Mouse (Mus musculus): ENCODE measurements around the gene Tmem238. TPM values are rescaled to one million over a fixed set of nuclear protein-coding genes. Genes with fewer than 3 reads are reported as not detected.
A peak's percentile ranks its signal among the peaks of the same experiment; 100 is the strongest.

Tmem238 gene
- polyA plus RNA-seq, 1 experiment from 2014 or later: 0.67 TPM

DNA sequence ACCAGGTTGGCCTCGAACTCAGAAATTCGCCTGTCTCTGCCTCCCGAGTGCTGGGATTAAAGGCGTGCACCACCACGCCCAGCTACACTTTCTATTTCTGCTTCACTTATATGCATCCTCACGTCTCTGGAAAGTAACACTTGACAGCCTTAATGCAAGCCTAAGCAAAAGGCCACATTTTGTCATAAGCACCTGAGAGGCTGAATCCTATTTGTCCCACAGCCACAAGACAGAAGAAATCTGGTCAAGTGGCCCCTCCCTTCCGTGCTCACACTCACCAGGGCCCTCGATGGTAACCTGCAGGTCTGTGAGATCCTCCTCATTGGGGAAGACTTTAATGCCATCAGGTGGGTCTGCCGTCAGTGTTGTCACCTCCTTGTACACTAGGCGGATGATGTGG is 21.7 kb upstream of the Tmem238 start:
- Histone ChIP-seq H3K27ac (peak overlapping the region; percentile 78), H3K36me3 (ENCODE audit: inconsistent target) (peaks cover 13% of the 10 kb centered on the region; the same call in 1 of the 2 replicates)
- WGBS (ENCODE audit: missing documents): 46% methylated on average over 8 of the region's 10 CpGs

DNA sequence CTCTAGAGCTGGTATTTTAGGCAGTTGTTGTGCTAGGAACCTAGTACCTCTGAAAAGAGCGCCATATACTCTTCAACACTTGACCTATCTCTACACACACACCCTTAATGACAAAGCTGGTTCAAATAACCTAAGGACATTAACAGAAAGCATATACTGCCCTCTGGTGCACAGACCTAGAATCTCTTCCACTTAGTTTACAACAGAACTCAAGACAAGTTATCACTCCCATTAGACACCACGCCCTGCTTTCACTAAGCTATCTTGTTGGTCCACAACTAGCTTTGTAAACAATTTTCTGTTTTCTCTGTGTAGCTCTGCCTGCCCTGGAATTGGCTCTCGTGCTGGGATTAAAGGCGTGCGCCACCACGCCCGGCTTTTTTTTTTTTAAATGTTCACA is 17.3 kb upstream of the Tmem238 start:
- H3K79me2 ChIP-seq (ENCODE audit: inconsistent target): peaks cover 35% of the 10 kb centered on the region
- H3K36me3 ChIP-seq (ENCODE audit: inconsistent target): peaks cover 13% of the 10 kb centered on the region; the same call in 1 of the 2 replicates
- H3K27ac ChIP-seq: no peak overlapping the region
- no peak overlapping the region for H3K4me3 ChIP-seq (ENCODE audit: inconsistent target)
- 91% methylated on average over 7 of the region's 7 CpGs for WGBS (ENCODE audit: missing documents)

More for the DNA sequence above, 21.7 kb upstream of the Tmem238 start:
- H3K4me3 ChIP-seq (ENCODE audit: inconsistent target): peak overlapping the region; percentile 98
- peaks cover 37% of the 10 kb centered on the region for H3K79me2 ChIP-seq (ENCODE audit: inconsistent target)

DNA sequence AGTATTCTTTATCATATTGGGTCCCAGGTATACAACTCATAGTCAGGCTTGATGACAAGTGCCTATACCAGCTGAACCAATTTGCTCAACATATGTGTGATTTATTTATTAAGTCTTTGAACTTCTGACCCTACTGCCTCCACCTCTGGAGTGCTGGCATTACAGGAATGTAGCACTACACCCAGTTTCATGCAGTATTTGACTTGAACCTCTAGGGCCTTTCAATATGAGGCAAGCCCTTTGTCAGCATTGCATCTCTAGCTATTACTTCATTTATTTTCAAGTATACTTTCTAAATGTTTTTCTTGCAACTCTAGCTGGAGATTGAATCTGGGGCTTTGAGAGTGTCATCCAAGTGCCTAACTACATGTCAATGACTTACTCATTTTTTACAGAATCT is 12.8 kb upstream of the Tmem238 start:
- H3K27ac ChIP-seq: no peak overlapping the region
- H3K4me3 ChIP-seq (ENCODE audit: inconsistent target): no peak overlapping the region
- H3K36me3 ChIP-seq (ENCODE audit: inconsistent target): peaks cover 8% of the 10 kb centered on the region
- no peaks in the 10 kb centered on the region for H3K79me2 ChIP-seq (ENCODE audit: inconsistent target)

DNA sequence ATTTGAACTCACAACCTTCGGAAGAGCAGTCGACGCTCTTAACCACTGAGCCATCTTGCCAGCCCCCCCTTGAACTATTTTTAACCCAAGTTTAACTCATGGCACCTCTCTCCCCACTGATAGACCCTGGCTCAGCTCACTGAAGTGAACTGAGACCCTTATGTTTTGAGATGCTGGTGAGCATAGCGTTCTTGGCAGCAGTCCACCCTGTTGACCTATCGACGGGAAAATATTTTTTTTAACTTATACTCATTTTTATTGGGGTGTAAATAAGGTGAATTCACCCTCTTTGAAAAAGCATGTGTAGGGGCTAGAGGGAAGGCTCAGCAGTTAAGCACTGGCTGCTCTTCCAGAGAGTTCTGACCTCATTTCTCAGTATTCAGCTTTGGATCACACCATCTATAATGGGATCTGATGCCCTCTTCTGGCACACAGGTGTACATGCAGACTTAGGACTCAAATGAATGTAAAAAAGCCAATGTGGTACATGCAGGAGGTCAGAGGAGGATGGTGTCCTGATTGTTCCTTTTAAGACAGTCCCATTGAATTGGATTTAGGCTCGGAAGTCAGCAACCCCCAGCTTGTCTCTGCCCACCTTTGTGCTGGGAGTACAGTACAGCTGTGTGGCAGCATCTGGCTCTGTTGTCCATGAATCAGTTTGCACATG is 6.4 kb upstream of the Tmem238 start:
- H3K36me3 ChIP-seq (ENCODE audit: inconsistent target): peaks cover 21% of the 10 kb centered on the region
- H3K79me2 ChIP-seq (ENCODE audit: inconsistent target): peaks cover 18% of the 10 kb centered on the region
- no peak overlapping the region for H3K4me3 ChIP-seq (ENCODE audit: inconsistent target)
- no peak overlapping the region for H3K27ac ChIP-seq
- WGBS (ENCODE audit: missing documents): 75% methylated on average over 7 of the region's 7 CpGs

DNA sequence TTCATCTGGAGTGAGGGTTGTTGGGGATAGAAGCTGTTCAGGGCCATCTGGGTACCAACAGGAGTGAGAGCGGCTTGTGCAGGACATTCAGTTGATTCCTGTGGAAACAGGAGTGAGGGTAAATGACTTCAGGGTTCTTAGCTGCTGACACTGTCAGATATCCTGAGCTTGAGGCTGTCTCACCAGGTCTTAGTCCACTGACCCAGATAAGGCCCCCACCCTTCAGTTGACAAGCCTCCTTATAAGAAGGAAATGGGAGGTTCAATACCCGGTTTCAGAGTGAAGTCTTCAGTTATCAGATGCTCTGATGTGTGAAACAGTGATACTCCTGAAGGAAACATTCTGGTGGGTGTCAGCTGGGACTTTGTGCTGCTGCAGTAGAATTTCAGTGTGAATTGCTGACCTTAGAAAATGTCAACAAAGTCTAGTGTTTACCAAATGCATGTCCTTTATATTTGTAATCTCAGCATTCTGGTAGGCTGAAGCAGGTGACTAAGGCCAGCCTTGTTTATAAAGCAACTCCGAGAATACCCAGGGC is 5.2 kb upstream of the Tmem238 start:
- peaks cover 18% of the 10 kb centered on the region for H3K79me2 ChIP-seq (ENCODE audit: inconsistent target)
- H3K36me3 ChIP-seq (ENCODE audit: inconsistent target): peaks cover 21% of the 10 kb centered on the region
- 69% methylated on average over 3 of the region's 3 CpGs for WGBS (ENCODE audit: missing documents)
- no peak overlapping the region for H3K27ac ChIP-seq
- H3K4me3 ChIP-seq (ENCODE audit: inconsistent target): no peak overlapping the region

DNA sequence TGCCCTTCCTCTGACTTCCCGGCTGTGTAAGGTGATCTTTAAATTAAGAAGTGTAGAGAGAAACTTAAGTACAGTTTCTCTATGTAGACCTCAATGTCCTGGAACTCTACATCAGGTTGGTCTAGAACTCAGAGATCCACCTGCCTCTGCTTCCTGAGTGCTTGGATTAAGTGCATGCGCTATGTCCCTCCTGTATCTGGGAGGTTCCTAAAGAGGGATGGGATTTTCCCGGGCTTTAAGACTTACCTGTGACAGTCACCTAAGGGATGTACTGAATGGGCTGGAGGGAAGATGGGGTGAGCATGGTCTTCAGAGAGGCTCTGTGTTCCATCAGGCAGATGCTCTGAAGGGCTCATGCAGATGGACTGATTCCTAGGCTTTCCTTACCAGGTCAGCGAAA is 4.2 kb upstream of the Tmem238 start:
- WGBS (ENCODE audit: missing documents): 40% methylated on average over 4 of the region's 4 CpGs
- peaks cover 21% of the 10 kb centered on the region for H3K36me3 ChIP-seq (ENCODE audit: inconsistent target)
- peaks cover 18% of the 10 kb centered on the region for H3K79me2 ChIP-seq (ENCODE audit: inconsistent target)
- peak overlapping the region; percentile 85 for H3K27ac ChIP-seq
- peak overlapping the region; percentile 95 for H3K4me3 ChIP-seq (ENCODE audit: inconsistent target)

DNA sequence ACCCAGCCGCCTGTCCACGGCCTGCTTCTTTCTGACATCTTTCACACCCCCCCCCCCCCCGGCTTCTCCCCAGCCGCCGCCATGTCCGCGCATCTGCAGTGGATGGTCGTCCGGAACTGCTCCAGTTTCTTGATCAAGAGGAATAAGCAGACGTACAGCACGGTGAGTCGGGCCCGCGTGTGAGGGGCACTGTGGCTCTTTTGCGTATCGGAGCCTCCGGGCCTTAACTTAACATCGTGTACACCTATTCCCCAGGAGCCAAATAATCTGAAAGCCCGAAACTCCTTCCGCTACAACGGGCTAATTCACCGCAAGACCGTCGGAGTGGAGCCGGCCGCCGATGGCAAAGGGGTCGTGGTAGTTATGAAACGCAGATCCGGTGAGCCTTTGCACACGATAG is 3.8 kb upstream of the Tmem238 start:
- Histone ChIP-seq H3K79me2 (ENCODE audit: inconsistent target) (peaks cover 18% of the 10 kb centered on the region), H3K36me3 (ENCODE audit: inconsistent target) (peaks cover 21% of the 10 kb centered on the region), H3K27ac (peak overlapping the region; percentile 85), H3K4me3 (ENCODE audit: inconsistent target) (peak overlapping the region; percentile 95)
- under 1% methylated on average over 26 of the region's 31 CpGs for WGBS (ENCODE audit: missing documents)

DNA sequence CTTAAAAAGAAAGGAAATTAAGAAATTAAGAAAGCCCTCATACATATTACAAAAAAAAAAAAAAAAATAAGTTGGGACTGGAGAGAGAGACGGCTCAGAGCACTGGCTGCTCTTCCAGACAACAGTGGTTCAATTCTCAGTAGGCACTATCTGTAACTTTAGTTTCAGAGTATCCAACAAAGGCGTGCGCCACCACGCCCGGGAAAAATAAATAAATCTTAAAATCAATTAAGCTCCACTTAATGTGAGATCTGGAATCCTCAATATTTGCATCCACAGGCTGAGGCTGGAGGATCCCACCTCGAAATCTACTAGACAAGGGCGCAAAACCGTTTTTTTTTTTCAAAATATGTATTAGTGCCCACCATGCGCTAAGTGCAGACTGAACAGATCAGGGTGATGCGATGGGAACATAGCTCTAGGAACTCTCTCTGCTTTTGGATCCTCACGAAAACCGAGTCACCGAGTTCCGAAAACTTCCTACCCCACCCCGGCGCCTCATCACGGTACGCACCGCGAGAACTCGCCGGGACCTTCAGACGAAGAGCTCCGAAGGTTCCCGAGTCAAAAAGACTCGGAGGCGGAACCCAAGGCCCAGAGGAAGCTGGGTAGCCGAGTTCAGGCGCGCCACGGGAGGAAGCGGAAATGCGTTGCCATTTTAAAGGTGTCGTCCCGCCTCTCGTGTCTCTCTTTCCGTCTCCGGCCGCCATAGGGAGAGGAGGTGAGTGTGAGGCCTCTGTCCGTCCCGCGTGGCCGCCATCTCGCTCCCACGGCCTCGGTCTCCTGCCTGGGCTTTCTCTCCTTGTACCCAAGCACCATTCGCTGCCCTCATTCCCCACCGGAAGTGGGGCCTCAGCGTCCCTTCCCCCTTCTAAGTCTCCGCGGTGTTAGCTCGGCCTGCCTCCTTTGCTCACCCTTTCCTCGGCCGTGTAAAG is 3.1 kb upstream of the Tmem238 start, which contains the start of gene Rpl28:
Gene Rpl28, plus strand, starts transcription at position 597 of the 935 bp plus-strand sequence.
- Histone ChIP-seq H3K4me3 (ENCODE audit: inconsistent target) (peak within 1 kb of the TSS; percentile 95), H3K79me2 (ENCODE audit: inconsistent target) (peaks cover 18% of the 10 kb centered on the region), H3K27ac (peak within 1 kb of the TSS; percentile 85), H3K36me3 (ENCODE audit: inconsistent target) (peaks cover 21% of the 10 kb centered on the region)
- 2% methylated on average over 47 of the region's 54 CpGs for WGBS (ENCODE audit: missing documents)

DNA sequence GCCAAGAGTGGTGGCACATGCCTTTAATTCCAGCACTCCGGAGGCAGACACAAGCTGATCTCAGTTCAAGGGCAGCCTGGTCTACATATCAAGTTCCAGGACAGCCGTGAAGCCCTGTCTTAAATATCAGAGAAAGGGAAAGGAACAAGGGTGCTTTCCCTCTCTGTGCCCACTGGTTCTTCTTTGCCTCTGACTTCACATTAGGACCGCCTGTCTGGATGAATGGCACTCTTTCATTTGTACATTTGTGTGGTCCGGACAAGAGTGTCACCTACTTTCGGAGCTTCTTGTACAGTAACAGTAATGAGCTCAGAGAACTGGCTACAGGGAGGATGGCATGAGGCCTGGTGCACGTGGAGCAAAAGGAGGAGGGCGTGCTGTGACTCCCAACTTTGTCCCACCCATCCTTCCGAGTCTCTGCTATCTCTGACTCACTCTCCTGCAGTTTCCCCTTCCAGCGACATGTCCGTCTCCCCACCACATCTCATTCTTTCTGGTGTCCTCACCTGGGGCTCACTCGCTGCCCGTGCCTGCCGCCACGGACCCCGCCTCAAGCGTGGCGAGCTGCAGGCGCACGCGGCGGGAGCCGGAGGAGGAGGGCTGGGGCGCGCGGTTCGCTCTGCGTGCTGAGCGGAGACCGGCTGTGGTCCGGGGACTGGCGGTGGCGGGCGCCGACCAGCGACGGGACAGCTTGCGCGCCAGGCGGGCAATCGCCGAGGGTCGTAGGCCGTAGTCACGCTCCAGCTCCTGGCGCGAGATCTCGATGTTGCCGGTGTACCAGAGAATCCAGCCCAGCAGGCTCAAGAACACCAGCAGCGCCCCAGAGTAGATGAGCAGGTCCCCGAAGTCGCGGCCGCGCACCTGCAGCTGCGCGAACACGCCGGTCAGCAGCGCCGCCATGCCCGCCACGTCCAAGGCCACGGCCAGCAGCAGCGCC is 689 bp downstream of the Tmem238 start:
- Histone ChIP-seq H3K79me2 (ENCODE audit: inconsistent target) (peaks cover 10% of the 10 kb centered on the region), H3K36me3 (ENCODE audit: inconsistent target) (no peaks in the 10 kb centered on the region), H3K4me3 (ENCODE audit: inconsistent target) (peak overlapping the region; percentile 22), H3K27ac (no peak overlapping the region)
- WGBS (ENCODE audit: missing documents): 2% methylated on average over 63 of the region's 64 CpGs

DNA sequence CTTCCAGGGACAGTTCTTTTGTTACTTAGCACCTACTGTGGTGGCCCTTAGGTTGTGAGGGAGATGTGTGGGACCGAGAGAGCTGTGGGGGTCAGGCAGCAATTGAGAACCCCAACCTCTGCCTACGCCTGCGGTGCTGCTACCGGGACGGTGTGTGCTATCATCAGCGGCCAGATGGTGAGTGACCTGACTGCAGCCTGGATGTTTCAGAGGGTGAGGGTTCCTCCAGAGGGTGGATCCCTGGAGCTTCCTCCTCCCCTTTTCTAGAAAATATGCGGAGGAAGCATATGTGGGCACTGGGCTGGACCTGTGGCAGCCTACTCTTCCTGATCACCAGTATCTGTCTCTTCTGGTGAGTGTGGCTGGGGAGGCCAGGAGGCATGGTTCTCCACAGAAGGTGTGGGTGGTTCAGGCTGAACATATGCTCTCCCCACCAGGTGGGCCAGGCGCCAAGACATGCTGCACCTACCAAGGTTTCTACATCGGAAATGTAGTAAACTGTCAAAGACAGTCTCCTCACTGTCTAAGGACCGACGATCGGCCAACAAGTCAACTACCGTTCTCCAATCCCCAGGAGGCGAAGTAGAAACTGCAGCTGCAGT is 5.7 kb downstream of the Tmem238 start:
- H3K79me2 ChIP-seq (ENCODE audit: inconsistent target): no peaks in the 10 kb centered on the region
- 84% methylated on average over 14 of the region's 14 CpGs for WGBS (ENCODE audit: missing documents)
- H3K27ac ChIP-seq: no peak overlapping the region
- no peak overlapping the region for H3K4me3 ChIP-seq (ENCODE audit: inconsistent target)
- H3K36me3 ChIP-seq (ENCODE audit: inconsistent target): no peaks in the 10 kb centered on the region

DNA sequence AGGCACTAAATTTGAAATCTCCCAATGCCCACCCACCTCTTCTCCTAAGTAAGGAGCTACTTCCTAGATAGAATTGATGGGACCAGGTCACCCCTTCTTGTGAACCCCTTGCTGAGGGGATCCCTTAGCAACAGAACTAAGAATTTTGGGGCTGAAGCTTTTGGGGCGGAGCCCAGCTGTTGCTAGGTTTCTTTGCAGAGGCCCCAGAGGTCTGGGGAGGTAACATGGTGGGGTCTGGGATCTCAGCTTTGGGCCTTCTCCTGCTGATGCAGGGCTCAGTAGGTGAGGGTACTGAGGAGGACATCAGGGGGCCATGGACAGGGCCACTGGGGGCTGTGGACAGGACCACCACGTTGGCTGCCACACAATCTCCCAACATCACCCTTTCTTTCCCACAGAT is 6.7 kb downstream of the Tmem238 start, which contains the start of the genes Il11 and Tmem190:
Gene Il11, minus strand, starts transcription at position 101 of the 400 bp plus-strand sequence.
Gene Tmem190, plus strand, starts transcription at position 179 of the 400 bp plus-strand sequence.
- Histone ChIP-seq H3K4me3 (ENCODE audit: inconsistent target) (no peak within 1 kb of the TSS), H3K36me3 (ENCODE audit: inconsistent target) (no peaks in the 10 kb centered on the region), H3K79me2 (ENCODE audit: inconsistent target) (no peaks in the 10 kb centered on the region), H3K27ac (no peak within 1 kb of the TSS)
- WGBS (ENCODE audit: missing documents): 75% methylated on average over 2 of the region's 2 CpGs

DNA sequence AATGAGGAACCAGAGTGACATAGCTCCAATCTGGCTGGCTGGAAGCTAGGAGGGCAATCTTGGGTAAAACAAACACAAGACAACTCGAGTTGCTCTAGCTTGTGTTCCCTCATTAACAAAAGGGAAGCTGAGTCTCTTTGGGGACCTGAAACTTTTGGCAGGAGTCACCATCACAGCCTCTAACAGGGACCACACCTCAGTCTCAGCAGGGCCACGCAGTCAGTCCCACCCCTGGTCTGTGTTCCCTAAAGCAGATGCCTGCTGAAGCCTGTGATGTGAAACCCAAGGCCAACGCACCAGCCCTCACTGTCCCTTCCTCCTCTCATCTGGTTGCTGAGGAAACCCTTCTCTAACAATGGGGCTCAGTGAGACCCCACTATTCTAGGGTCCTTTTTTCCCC is 7.3 kb downstream of the Tmem238 start:
- H3K27ac ChIP-seq: no peak overlapping the region
- H3K79me2 ChIP-seq (ENCODE audit: inconsistent target): no peaks in the 10 kb centered on the region
- no peaks in the 10 kb centered on the region for H3K36me3 ChIP-seq (ENCODE audit: inconsistent target)
- no peak overlapping the region for H3K4me3 ChIP-seq (ENCODE audit: inconsistent target)
- WGBS (ENCODE audit: missing documents): 38% methylated on average over 3 of the region's 3 CpGs

DNA sequence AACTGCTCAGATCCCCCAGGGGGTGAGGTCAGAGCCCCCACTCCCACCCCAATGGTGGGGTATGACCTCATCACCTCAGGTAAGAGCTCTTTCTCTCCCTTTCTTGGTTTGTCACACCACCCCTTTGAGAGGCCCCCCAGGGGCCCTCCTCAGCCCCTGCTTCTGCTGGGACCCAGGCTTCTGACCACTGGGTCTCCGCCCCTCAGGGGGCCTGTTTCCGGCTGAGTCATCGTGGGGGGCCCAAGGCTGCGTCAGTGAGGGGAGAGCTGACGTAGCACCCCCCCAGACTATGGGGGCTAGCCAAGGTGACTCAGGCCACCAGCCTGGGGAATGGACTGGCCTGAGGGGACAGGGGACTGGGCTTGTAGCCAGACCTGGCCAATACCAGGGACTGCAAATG is 9.5 kb downstream of the Tmem238 start:
- Histone ChIP-seq H3K4me3 (ENCODE audit: inconsistent target) (no peak overlapping the region), H3K27ac (no peak overlapping the region), H3K36me3 (ENCODE audit: inconsistent target) (no peaks in the 10 kb centered on the region), H3K79me2 (ENCODE audit: inconsistent target) (no peaks in the 10 kb centered on the region)
- WGBS (ENCODE audit: missing documents): 2% methylated on average over 5 of the region's 5 CpGs
